Mouse (Mus musculus) erythroblast, embryonic 14.5 days (primary cell): ENCODE results near the gene Ghrh.

ENCODE experiments used
- GATA1 ChIP-seq: IDR thresholded peaks from 2 replicates; pipeline ENCODE4 v1.6.1; 2012; ENCODE audit warnings: low read length, inconsistent platforms, mixed read lengths
- TAL1 ChIP-seq: IDR thresholded peaks from 3 replicates; pipeline ENCODE4 v1.6.1; 2012; ENCODE audit warnings: low read length, inconsistent platforms, mixed read lengths

- TF ChIP-seq GATA1 (no peak), TAL1 (no peak)
Measured at GRCm38 (mm10) chr2:157393549-157393948, 46.2 kb upstream of the Ghrh start.
